Mouse (Mus musculus) ES-CJ7 (cell line): ENCODE measurements around the gene Arhgap27.
"Not testable (repeated sequence)": the region's sequence is repeated elsewhere in the genome, so short reads cannot be mapped to it uniquely, and the experiment has no call there.

Source experiments
- DNase-seq: peaks from one replicate; pipeline ENCODE4 v3.0.0; 2011; ENCODE audit warnings: low read depth, low spot score

Arhgap27 gene

GRCm38 (mm10) chr11:103332890-103333651 lies 30.4 kb downstream of the Arhgap27 start:
- DNase-seq: no peak

GRCm38 (mm10) chr11:103332186-103332889 lies 31.2 kb downstream of the Arhgap27 start:
- peak; percentile 95 for DNase-seq

DNA sequence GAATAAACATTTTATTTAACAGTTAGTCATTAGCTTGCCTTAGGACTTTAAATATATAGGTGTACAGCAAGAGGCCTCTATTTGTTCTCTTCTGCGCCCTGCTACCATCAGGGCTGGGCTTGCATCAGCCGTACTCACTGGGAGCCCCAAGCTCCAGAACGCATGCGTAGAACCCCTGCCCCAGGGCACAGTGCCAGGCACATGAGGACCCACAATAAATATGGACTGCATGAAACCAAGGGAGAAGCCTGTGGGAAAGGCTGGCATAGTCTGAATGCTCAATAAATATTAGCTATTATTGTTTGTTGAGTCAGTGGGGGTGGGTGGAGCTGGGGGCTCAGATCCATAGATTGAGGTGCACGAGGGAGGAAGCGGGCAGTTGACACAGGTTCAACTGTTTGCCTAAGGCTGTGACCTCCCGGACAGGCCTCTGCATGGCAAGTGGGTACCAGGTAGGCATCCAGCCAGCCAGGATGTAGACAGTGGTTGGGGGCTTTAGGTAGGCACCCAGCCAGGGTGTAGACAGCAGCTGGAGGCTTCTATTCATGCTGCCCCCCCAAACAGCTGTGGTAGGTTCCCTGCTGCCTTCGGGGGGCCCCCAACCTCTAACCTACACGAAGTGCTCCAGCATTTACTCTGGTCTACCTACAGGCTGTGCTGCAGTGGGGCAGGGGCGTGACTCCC lies 31.8 kb downstream of the Arhgap27 start:
- DNase-seq: no peak

GRCm38 (mm10) chr11:103330651-103331319 lies 32.7 kb downstream of the Arhgap27 start:
- DNase-seq: peak; percentile 44

DNA sequence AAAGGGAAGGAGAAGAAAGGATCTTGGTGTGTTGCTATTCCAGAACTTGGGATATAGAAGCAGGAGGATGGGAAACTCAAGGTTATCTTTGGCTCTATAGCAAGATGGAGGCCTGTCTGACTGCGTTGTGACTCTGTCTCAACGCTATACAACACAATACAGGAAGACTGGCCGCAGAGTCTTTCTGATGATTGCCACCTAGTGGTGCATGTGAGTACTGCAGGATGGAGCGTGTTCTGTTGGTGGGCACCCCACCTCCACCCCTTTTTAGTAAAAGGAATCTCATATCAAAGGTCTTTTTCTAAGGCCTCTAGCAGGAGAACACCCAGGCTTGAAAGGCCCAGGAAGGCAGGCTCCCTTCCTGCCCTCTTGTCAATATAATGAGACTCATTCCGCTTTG lies 36.5 kb downstream of the Arhgap27 start:
- peak; percentile 86 for DNase-seq

- DNase-seq: peak; percentile 85
Observed at GRCm38 (mm10) chr11:103325172-103325571, 38.3 kb downstream of the Arhgap27 start.

DNA sequence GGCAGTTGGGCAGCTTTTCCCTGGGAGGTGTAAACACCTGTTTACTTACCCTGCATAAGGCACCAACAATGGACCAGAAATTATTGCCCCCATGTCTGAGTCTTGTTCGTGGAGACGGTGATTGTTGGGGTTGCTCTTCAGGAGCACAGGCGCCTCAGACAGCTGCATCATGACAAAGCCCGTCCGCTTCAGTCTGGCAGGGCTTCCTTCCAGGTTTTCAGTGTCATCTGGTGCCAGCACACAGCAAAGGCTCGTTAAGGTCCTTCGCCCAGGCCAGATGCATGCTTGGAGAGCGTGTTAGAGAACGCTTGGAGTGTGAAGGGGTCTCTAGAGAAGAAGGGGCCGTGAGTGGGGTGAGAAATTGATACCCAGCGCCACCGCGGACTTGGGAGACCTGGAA lies 38.8 kb downstream of the Arhgap27 start:
- DNase-seq: no peak

DNA sequence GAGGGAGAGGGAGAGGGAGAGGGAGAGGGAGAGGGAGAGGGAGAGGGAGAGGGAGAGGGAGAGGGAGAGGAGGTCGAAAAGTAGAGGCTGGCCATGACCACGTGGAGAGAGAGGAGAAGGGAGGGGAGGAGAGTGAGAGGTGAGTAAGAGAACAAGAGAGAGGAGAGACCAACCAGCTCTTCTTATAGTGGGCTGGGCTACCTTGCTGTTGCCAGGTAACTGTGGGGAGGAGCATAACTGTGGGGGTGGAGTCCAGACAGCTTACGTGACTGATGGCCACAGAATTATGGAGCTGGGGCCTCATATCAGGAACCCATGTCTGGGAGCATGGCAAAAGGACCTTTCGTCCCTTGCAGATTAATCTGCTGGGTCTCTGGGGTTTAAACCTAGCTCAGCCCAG lies 40.7 kb downstream of the Arhgap27 start:
- not testable (repeated sequence) for DNase-seq

- no peak for DNase-seq
Observed at GRCm38 (mm10) chr11:103320646-103321045, 42.8 kb downstream of the Arhgap27 start.

- DNase-seq: no peak
Observed at GRCm38 (mm10) chr11:103320196-103320595, 43.3 kb downstream of the Arhgap27 start.

- DNase-seq: no peak
Observed at GRCm38 (mm10) chr11:103318042-103318441, 45.5 kb downstream of the Arhgap27 start.

DNA sequence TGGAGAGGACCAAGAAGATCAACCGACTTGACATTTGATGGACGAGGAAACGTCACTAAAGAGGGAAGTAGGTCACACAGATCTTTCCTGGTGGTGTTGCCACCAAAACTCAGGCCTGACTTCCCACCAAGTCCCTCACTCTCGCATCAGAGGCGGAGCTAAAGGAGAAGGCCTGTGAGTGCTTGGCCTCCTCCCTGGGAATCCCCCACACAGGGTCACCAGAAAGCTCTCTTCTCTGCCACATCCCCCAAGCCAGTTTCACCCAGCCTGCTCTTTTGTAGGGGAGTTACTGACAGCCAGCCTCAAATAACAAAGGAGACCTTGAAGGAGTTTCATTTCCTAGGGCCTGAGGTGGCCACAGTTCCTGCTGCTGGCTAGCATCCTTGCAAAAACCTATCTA lies 48.1 kb downstream of the Arhgap27 start:
- no peak for DNase-seq

- DNase-seq: no peak
Observed at GRCm38 (mm10) chr11:103314736-103315374, 48.6 kb downstream of the Arhgap27 start.

- DNase-seq: no peak
Observed at GRCm38 (mm10) chr11:103313542-103313941, 50.0 kb downstream of the Arhgap27 start.

DNA sequence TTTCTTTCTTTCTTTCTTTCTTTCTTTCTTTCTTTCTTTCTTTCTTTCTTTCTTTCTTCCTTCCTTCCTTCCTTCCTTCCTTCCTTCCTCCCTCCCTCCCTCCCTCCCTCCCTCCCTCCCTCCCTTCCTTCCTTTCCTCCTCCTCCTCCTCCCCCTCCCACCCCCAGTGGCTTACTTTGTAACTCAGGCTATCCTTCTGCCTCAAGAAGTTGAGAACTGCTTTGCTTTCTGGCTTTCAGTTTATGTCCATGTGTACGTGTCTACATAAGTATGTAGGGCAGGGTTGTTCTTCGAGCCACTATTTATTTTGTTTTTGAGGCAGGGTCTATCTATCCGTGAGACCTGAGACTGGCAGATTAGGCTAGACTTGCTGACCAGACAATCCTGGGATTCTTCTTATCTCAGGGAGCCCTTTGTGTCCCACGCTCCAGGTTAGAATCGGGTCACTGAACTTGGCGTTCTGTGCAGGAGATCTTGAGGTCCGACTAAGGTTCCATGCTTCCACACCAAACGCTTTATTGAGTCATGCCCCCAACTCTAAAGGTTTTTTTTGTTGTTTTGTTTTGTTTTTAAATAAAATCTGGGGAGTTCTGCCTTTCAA lies 50.7 kb downstream of the Arhgap27 start:
- DNase-seq: no peak

- DNase-seq: no peak
Observed at GRCm38 (mm10) chr11:103311960-103312611, 51.4 kb downstream of the Arhgap27 start.

GRCm38 (mm10) chr11:103309956-103310574 lies 53.4 kb downstream of the Arhgap27 start:
- DNase-seq: no peak

- no peak for DNase-seq
Observed at GRCm38 (mm10) chr11:103307910-103308309, 55.6 kb downstream of the Arhgap27 start.

- DNase-seq: no peak
Observed at GRCm38 (mm10) chr11:103304525-103304924, 59.0 kb downstream of the Arhgap27 start.

- no peak for DNase-seq
Observed at GRCm38 (mm10) chr11:103294772-103295171, 68.7 kb downstream of the Arhgap27 start.
